Mouse (Mus musculus) heart, embryonic 11.5 days (tissue): ENCODE data around the gene Esyt1. TPM values are rescaled to one million over a fixed set of nuclear protein-coding genes. Genes with fewer than 3 reads are reported as not detected.

Experiments used
- ATAC-seq: fragments of 200-750 bp; cut with Nextera tagmentation; replicated peaks from 2 replicates; pipeline ENCODE4 v1.8.0; 2017; ENCODE audit warnings: moderate library complexity; ENCODE audit not compliant: insufficient number of reproducible peaks, low FRiP score, low TSS enrichment
- H3K27ac ChIP-seq: fragments of 300-500 bp; sonication (generic); 2 replicates; pipeline ENCODE4 v1.5.1; 2014; ENCODE audit warnings: mild to moderate bottlenecking, low read depth, low read length
- H3K27me3 ChIP-seq: fragments of 300-500 bp; sonication (generic); 2 replicates; pipeline ENCODE4 v1.6.1; 2014; ENCODE audit warnings: mild to moderate bottlenecking, low read length, mixed read lengths; ENCODE audit not compliant: control insufficient read depth, insufficient read depth
- H3K36me3 ChIP-seq: fragments of 300-500 bp; sonication (generic); 2 replicates; pipeline ENCODE4 v1.6.1; 2014; ENCODE audit warnings: mild to moderate bottlenecking, low read length, moderate library complexity, mixed read lengths; ENCODE audit not compliant: control insufficient read depth, insufficient read depth
- H3K4me1 ChIP-seq: fragments of 300-500 bp; sonication (generic); 2 replicates; pipeline ENCODE4 v1.6.1; 2014; ENCODE audit warnings: low read length; ENCODE audit not compliant: control insufficient read depth, insufficient read depth
- H3K4me2 ChIP-seq: fragments of 300-500 bp; sonication (generic); 2 replicates; pipeline ENCODE4 v1.6.1; 2014; ENCODE audit warnings: mild to moderate bottlenecking, moderate library complexity
- H3K4me3 ChIP-seq: fragments of 300-500 bp; sonication (generic); 2 replicates; pipeline ENCODE4 v1.5.1; 2014; ENCODE audit warnings: low read depth, low read length
- H3K9ac ChIP-seq: fragments of 300-500 bp; sonication (generic); 2 replicates; pipeline ENCODE4 v1.6.1; 2014; ENCODE audit warnings: mild to moderate bottlenecking, low read depth, low read length, moderate library complexity
- H3K9me3 ChIP-seq: fragments of 300-500 bp; sonication (generic); replicated peaks from 2 replicates; pipeline ENCODE4 v1.6.1; 2016; ENCODE audit warnings: low read length; ENCODE audit not compliant: control insufficient read depth
- WGBS: fragments of 180-500 bp; shearing (Covaris S2); extraction: QIAGEN DNeasy Blood & Tissue Kit; methylation state at CpG from one replicate; pipeline ENCODE4 v1.1.7; 2014; ENCODE audit not compliant: insufficient replicate concordance; 5-methylcytosine and 5-hydroxymethylcytosine counted together
- polyA plus RNA-seq: library from polyadenylated mRNA; unstranded; fragments of >200 nt; fragmentation: Nextera tagmentation; extraction: Ambion mirVana; gene quantifications from 2 replicates; pipeline ENCODE4 v1.2.1, GENCODE M21; 2014

Gene Esyt1
- polyA plus RNA-seq, 1 experiment from 2014 or later, result 14.5 TPM

DNA sequence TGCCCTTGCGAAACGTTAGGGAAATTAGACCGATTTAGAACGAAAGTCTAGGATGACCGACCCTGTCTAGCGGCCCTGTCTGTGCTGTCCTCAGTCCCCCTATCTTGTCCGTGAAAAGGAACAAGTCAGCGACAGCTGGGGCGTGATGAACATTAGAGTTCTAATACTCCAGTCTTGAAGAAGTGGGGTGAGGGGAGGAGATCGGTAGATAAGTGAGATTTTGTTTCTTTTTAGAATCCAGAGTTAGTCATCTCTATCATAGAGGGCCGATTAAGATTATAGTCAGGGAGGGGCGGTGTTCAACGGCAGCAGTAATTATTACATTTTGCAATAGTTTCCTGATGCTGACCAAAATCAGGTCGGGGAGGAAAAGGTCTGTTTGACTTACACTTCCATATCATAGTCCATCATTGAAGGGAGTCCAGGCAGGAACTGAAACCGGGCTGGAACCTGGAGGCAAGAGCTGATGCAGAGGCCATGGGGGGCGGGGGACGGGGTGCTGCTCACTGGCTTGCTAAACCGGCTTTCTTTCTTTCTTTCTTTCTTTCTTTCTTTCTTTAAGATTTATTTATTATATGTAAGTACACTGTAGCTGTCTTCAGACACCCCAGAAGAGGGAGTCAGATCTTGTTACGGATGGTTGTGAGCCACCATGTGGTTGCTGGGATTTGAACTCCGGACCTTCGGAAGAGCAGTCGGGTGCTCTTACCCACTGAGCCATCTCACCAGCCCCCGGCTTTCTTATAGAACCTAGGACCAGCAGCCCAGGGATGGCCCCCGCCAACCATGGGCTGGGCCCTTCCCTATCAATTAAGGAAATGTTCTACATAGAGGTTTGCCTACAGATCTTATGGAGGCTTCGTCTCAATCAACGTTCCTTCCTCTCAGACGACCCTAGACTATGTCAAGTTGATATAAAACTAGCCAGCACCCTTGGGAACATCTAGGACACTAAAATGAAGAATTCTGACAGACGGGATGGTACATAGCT is 990 bp upstream of the Esyt1 start:
- WGBS, result 28% methylated on average over 28 of the region's 28 CpGs
- ATAC-seq, result no peak
- H3K9ac ChIP-seq, result peak overlapping the region; percentile 65

DNA sequence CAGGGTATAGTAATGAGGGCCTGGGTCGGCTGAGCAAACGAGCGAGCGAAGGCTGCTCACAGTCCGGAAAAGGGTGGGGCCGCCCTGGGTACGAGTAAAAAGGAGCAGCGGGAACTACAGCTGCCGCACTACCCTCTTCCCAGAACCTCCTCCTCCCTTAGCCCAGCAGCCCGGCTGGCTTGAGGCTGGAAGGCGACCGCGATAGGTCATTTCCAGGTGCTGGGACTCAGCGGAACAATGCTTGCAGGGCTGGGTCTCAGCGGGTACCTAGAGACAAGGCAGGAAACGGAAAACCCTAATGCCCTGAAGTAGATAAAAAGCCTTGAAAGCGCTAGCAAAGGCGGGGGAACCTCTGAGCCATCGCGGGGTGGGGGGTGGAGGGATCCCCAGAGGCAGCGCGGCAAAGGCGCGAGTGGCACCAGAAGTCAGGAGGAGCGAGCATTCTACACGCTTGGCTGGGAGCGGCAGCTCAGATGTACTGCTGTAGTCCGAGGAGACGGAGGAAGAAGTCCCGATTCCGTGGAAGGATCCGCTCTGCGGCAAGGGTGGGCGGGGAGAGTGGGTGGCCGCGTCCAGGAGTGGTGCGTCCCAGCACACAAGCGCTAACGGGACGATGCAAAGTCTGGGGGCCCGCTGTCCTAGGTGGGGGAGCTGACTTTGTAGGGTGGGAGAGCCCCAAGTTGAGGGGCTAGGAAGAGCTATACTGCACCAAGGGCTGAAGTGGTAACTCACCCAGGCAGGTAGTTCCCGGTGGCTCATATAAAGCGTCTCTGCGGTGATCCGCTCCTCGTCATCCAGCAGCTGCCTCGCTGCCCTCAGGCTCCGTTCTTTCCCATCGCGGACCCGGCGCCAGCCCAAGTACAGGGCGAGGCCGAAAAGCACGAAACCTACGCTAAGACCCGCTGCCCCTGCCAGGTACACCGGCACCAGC is 674 bp downstream of the Esyt1 start:
- Histone ChIP-seq H3K27me3 (no peaks in the 10 kb centered on the region), H3K4me1 (0 out of 2 replicates have a peak, but pooled peaks cover 3% of the 10 kb centered on the region), H3K4me3 (peak overlapping the region; percentile 89), H3K27ac (peak overlapping the region; percentile 79), H3K9ac (peak overlapping the region; percentile 83), H3K9me3 (no peaks in the 10 kb centered on the region), H3K36me3 (peaks cover 4% of the 10 kb centered on the region), H3K4me2 (peak overlapping the region; percentile 100)
- peak; percentile 12; the same call in 1 of the 2 replicates for ATAC-seq
- WGBS, result under 1% methylated on average over 58 of the region's 58 CpGs

More for the DNA sequence above, 990 bp upstream of the Esyt1 start:
- no peaks in the 10 kb centered on the region for H3K36me3 ChIP-seq
- peak overlapping the region; percentile 89 for H3K4me3 ChIP-seq
- H3K4me2 ChIP-seq, result peak overlapping the region; percentile 100
- no peaks in the 10 kb centered on the region for H3K27me3 ChIP-seq
- H3K27ac ChIP-seq, result no peak overlapping the region
- H3K9me3 ChIP-seq, result no peaks in the 10 kb centered on the region
- 0 out of 2 replicates have a peak, but pooled peaks cover 3% of the 10 kb centered on the region for H3K4me1 ChIP-seq

DNA sequence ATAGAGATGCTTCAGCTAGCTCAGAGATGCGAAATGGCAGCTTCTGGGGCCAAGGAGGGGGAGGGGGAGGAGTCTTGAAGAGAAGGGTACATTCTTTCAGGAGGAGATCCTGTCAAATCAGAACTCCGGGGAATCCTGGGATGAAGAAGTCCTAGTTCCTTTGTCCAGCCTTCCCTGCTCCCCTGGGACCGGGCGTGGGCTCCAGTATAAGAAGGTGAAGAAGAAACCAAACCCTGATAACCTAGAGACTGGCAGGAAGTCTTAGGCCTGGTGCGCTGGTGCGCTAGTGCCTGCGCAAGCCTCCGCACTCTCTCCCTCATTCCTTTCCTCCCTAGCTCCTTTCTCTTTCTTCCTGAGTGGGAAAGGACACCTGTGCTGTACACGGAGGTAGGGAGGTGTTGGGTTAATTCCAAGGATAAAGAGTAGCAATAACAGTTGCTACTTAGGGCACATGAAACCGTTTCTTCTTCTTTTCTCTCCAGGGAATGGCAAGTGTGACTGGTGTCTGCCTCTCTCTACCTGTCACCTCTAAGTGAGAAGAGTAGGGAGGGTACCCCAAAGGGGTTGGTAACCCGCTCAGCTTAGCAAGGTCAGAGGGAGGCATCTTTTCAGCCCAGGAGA is 1.4 kb downstream of the Esyt1 start:
- H3K4me2 ChIP-seq, result peak overlapping the region; percentile 100
- no peaks in the 10 kb centered on the region for H3K9me3 ChIP-seq
- H3K27me3 ChIP-seq, result no peaks in the 10 kb centered on the region
- no peak for ATAC-seq
- peak overlapping the region; percentile 89 for H3K4me3 ChIP-seq
- peaks cover 4% of the 10 kb centered on the region for H3K36me3 ChIP-seq
- 8% methylated on average over 11 of the region's 11 CpGs for WGBS
- 0 out of 2 replicates have a peak, but pooled peaks cover 3% of the 10 kb centered on the region for H3K4me1 ChIP-seq
- peak overlapping the region; percentile 83 for H3K9ac ChIP-seq
- peak overlapping the region; percentile 1; the same call in 1 of the 2 replicates for H3K27ac ChIP-seq

GRCm38 (mm10) chr10:128522351-128522750 is 3.3 kb downstream of the Esyt1 start:
- H3K27ac ChIP-seq, result no peak overlapping the region
- H3K9ac ChIP-seq, result no peak overlapping the region
- 77% methylated on average over 6 of the region's 6 CpGs for WGBS
- 0 out of 2 replicates have a peak, but pooled peaks cover 3% of the 10 kb centered on the region for H3K4me1 ChIP-seq
- 0 out of 2 replicates have a peak, but pooled peaks cover 7% of the 10 kb centered on the region for H3K27me3 ChIP-seq
- H3K4me2 ChIP-seq, result no peak overlapping the region
- no peak for ATAC-seq
- no peak overlapping the region for H3K4me3 ChIP-seq
- no peaks in the 10 kb centered on the region for H3K9me3 ChIP-seq
- H3K36me3 ChIP-seq, result peaks cover 4% of the 10 kb centered on the region

- Histone ChIP-seq H3K9me3 (no peaks in the 10 kb centered on the region), H3K9ac (no peak overlapping the region), H3K4me3 (no peak overlapping the region), H3K4me2 (no peak overlapping the region), H3K27ac (no peak overlapping the region), H3K4me1 (0 out of 2 replicates have a peak, but pooled peaks cover 5% of the 10 kb centered on the region), H3K36me3 (peaks cover 4% of the 10 kb centered on the region), H3K27me3 (peaks cover 18% of the 10 kb centered on the region)
- 84% methylated on average over 16 of the region's 16 CpGs for WGBS
- ATAC-seq, result no peak
Measured at GRCm38 (mm10) chr10:128520591-128520990, 5.1 kb downstream of the Esyt1 start.

GRCm38 (mm10) chr10:128518833-128519232 is 6.8 kb downstream of the Esyt1 start:
- H3K9me3 ChIP-seq, result no peaks in the 10 kb centered on the region
- peaks cover 4% of the 10 kb centered on the region for H3K36me3 ChIP-seq
- 72% methylated on average over 7 of the region's 7 CpGs for WGBS
- no peak for ATAC-seq
- H3K4me2 ChIP-seq, result no peak overlapping the region
- H3K4me3 ChIP-seq, result no peak overlapping the region
- H3K9ac ChIP-seq, result no peak overlapping the region
- 0 out of 2 replicates have a peak, but pooled peaks cover 2% of the 10 kb centered on the region for H3K4me1 ChIP-seq
- peaks cover 18% of the 10 kb centered on the region for H3K27me3 ChIP-seq
- no peak overlapping the region for H3K27ac ChIP-seq

DNA sequence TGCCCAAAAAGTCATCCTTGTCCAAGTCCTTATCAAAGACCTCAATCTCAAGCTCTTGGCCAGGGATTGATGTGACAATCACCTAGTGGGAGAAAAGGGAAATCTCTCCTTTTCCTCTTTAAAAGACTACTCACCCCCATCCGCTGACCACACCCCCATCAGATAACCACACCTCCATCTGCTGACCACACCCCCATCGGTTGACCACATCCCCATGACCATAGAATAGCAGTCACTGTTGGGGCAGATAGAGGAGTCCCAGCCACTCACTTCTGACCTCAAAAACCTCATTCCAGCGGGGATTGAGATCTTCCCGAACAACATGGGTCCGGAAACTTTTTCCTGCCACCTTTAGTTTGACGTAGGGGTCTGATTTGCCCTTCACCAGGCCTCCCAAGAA is 9.0 kb downstream of the Esyt1 start:
- ATAC-seq, result 0 out of 2 replicates have a peak, but pooled peaks have one; percentile 58
- WGBS, result 32% methylated on average over 6 of the region's 6 CpGs
- peaks cover 4% of the 10 kb centered on the region for H3K36me3 ChIP-seq
- no peak overlapping the region for H3K27ac ChIP-seq
- no peak overlapping the region for H3K4me3 ChIP-seq
- H3K9ac ChIP-seq, result no peak overlapping the region
- H3K4me1 ChIP-seq, result 0 out of 2 replicates have a peak, but pooled peaks cover 2% of the 10 kb centered on the region
- H3K27me3 ChIP-seq, result peaks cover 18% of the 10 kb centered on the region
- H3K9me3 ChIP-seq, result no peaks in the 10 kb centered on the region
- peak overlapping the region; percentile 47 for H3K4me2 ChIP-seq
